Mouse (Mus musculus) heart, embryonic 13.5 days (tissue): ENCODE measurements at regions not wholly inside any gene's neighbourhood (a gene's known extent, or its start where the extent isn't known, plus 50 kb on each side); places are given as distances from the start of the nearest gene placed in this dataset.

Experiments
- ATAC-seq: fragments of 200-750 bp; cut with Nextera tagmentation; 2 replicates; pipeline ENCODE4 v1.8.0; 2017; ENCODE audit warnings: moderate TSS enrichment; ENCODE audit not compliant: insufficient number of reproducible peaks, low FRiP score, low TSS enrichment; ENCODE audit errors: extremely low read depth
- H3K27ac ChIP-seq: fragments of 300-500 bp; sonication (generic); replicated peaks from 2 replicates; pipeline ENCODE4 v1.5.1; 2015; ENCODE audit warnings: moderate library complexity, mild to moderate bottlenecking, inconsistent platforms
- H3K27me3 ChIP-seq: fragments of 300-500 bp; sonication (generic); replicated peaks from 2 replicates; pipeline ENCODE4 v1.6.1; 2015; ENCODE audit warnings: mild to moderate bottlenecking, inconsistent platforms
- H3K36me3 ChIP-seq: fragments of 300-500 bp; sonication (generic); 2 replicates; pipeline ENCODE4 v1.6.1; 2015; ENCODE audit warnings: mild to moderate bottlenecking, inconsistent platforms
- H3K4me1 ChIP-seq: fragments of 300-500 bp; sonication (generic); 2 replicates; pipeline ENCODE4 v1.6.1; 2015; ENCODE audit warnings: inconsistent platforms
- H3K4me2 ChIP-seq: fragments of 300-500 bp; sonication (generic); 2 replicates; pipeline ENCODE4 v1.6.1; 2015; ENCODE audit warnings: inconsistent platforms, mild to moderate bottlenecking, moderate library complexity
- H3K4me3 ChIP-seq: fragments of 300-500 bp; sonication (generic); 2 replicates; pipeline ENCODE4 v1.5.1; 2015; ENCODE audit warnings: moderate library complexity, mild to moderate bottlenecking, inconsistent platforms
- H3K9ac ChIP-seq: fragments of 300-500 bp; sonication (generic); 2 replicates; pipeline ENCODE4 v1.6.1; 2015; ENCODE audit warnings: inconsistent platforms, mild to moderate bottlenecking, moderate library complexity
- H3K9me3 ChIP-seq: fragments of 300-500 bp; sonication (generic); 2 replicates; pipeline ENCODE4 v1.6.1; 2016; ENCODE audit warnings: inconsistent platforms
- WGBS: fragments of 180-500 bp; shearing (Covaris S2); methylation state at CpG from one replicate; pipeline ENCODE4 v1.1.7; 2015; ENCODE audit warnings: mixed read lengths; 5-methylcytosine and 5-hydroxymethylcytosine counted together

- no peak overlapping the region for H3K9ac ChIP-seq
- H3K9me3 ChIP-seq: no peaks in the 10 kb centered on the region
- H3K27ac ChIP-seq: no peak overlapping the region
- H3K27me3 ChIP-seq: no peaks in the 10 kb centered on the region
- no peak overlapping the region for H3K4me3 ChIP-seq
- H3K4me2 ChIP-seq: no peak overlapping the region
- ATAC-seq: no peak
- peaks cover 2% of the 10 kb centered on the region for H3K4me1 ChIP-seq
- no peaks in the 10 kb centered on the region for H3K36me3 ChIP-seq
- WGBS: 62% methylated on average over 2 of the region's 2 CpGs
Measured at GRCm38 (mm10) chr12:71554212-71554611, 244.5 kb downstream of the Dact1 start.

DNA sequence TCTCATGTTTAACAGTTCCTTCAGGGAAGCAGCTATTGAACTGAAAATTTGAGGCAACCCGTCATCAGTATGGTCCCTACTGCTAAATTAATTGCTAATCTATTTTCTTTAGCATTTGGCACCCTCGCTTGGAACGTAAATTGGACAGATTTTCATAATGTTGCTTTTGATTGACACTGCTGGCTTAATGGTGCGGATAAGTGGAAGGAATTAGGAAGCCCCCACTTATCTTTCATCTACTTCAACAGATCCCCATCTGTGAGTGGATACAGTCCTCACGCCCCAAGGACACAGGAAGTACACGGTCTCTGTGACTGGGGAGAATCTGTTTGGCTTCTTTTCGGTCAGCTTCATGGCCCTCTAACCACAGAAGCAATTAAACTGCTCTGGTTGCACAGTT, 251.6 kb downstream of the Dact1 start:
- peaks cover 6% of the 10 kb centered on the region; the same call in 1 of the 2 replicates for H3K4me1 ChIP-seq
- no peaks in the 10 kb centered on the region for H3K36me3 ChIP-seq
- H3K4me3 ChIP-seq: no peak overlapping the region
- ATAC-seq: no peak
- WGBS: 75% methylated on average over 7 of the region's 7 CpGs
- H3K9me3 ChIP-seq: no peaks in the 10 kb centered on the region
- H3K9ac ChIP-seq: no peak overlapping the region
- H3K27me3 ChIP-seq: no peaks in the 10 kb centered on the region
- no peak overlapping the region for H3K27ac ChIP-seq
- no peak overlapping the region for H3K4me2 ChIP-seq

DNA sequence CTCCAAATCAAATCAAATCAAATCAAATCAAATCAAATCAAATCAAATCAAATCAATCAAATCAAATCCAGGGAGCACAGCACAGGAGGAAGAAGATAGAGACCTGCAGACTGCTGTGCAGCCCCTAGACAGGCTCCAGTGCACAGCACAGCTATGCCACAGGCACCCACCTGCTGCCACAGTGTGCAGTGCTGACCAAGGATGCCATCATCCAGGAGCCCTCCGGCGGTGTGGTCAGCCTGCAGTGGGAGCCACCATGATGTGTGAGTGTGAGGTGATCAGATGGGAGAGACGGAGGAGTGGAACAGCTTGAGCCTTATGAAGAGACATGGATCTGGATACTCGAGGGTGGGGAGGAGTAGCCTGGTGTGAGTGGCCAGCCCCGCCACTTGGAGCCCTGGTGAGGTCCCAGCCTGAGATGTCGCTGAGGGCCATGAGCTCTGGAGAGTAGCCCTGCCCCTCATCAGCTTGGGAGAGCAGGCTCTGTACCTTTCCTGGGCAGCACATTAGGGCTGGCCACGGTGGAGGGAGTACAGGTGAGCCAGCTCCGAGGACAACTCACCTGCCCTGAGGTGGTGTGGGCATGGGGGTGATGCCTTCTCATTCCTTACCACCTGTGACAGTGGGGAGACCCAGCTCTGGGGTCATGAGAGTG, 252.4 kb downstream of the Dact1 start:
- Histone ChIP-seq H3K4me3 (no peak overlapping the region), H3K36me3 (no peaks in the 10 kb centered on the region), H3K9me3 (no peaks in the 10 kb centered on the region), H3K4me2 (no peak overlapping the region), H3K4me1 (peaks cover 6% of the 10 kb centered on the region; the same call in 1 of the 2 replicates), H3K9ac (no peak overlapping the region), H3K27me3 (no peaks in the 10 kb centered on the region), H3K27ac (no peak overlapping the region)
- ATAC-seq: no peak
- 73% methylated on average over 8 of the region's 8 CpGs for WGBS

- no peak overlapping the region for H3K4me3 ChIP-seq
- no peaks in the 10 kb centered on the region for H3K36me3 ChIP-seq
- WGBS: 83% methylated on average over 4 of the region's 4 CpGs
- no peaks in the 10 kb centered on the region for H3K9me3 ChIP-seq
- no peak overlapping the region for H3K4me2 ChIP-seq
- peaks cover 6% of the 10 kb centered on the region; the same call in 1 of the 2 replicates for H3K4me1 ChIP-seq
- no peak for ATAC-seq
- H3K27ac ChIP-seq: no peak overlapping the region
- H3K27me3 ChIP-seq: no peaks in the 10 kb centered on the region
- H3K9ac ChIP-seq: no peak overlapping the region
Measured at GRCm38 (mm10) chr12:71563219-71563618, 253.5 kb downstream of the Dact1 start.

- no peak overlapping the region for H3K4me3 ChIP-seq
- H3K27ac ChIP-seq: no peak overlapping the region
- H3K4me2 ChIP-seq: no peak overlapping the region
- peaks cover 9% of the 10 kb centered on the region; the same call in 1 of the 2 replicates for H3K4me1 ChIP-seq
- WGBS: 88% methylated on average over 3 of the region's 3 CpGs
- H3K27me3 ChIP-seq: no peaks in the 10 kb centered on the region
- ATAC-seq: no peak
- H3K9ac ChIP-seq: no peak overlapping the region
- H3K9me3 ChIP-seq: no peaks in the 10 kb centered on the region
- no peaks in the 10 kb centered on the region for H3K36me3 ChIP-seq
Measured at GRCm38 (mm10) chr12:71566371-71566770, 256.7 kb downstream of the Dact1 start.

DNA sequence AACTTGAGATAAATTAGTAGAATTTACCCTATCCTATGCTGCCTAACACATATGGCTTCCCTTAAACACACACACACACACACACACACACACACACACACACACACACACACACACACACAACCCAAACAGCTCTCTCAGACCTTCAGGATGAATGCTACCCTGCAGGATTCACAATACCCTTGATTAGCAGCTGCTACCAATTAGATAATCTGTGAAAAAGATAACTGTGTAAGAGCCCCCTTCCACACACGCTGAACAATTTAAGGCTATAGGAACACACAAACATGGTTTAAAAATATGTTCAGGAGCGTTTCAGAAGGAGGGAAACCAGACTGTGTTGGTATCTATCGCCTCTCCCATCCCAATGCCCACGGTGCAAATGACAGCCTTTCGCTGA, 258.6 kb downstream of the Dact1 start:
- Histone ChIP-seq H3K27me3 (no peaks in the 10 kb centered on the region), H3K4me2 (no peak overlapping the region), H3K4me1 (peaks cover 19% of the 10 kb centered on the region), H3K27ac (no peak overlapping the region), H3K36me3 (no peaks in the 10 kb centered on the region), H3K9me3 (no peaks in the 10 kb centered on the region), H3K4me3 (no peak overlapping the region), H3K9ac (no peak overlapping the region)
- no peak for ATAC-seq
- WGBS: 59% methylated on average over 5 of the region's 5 CpGs

DNA sequence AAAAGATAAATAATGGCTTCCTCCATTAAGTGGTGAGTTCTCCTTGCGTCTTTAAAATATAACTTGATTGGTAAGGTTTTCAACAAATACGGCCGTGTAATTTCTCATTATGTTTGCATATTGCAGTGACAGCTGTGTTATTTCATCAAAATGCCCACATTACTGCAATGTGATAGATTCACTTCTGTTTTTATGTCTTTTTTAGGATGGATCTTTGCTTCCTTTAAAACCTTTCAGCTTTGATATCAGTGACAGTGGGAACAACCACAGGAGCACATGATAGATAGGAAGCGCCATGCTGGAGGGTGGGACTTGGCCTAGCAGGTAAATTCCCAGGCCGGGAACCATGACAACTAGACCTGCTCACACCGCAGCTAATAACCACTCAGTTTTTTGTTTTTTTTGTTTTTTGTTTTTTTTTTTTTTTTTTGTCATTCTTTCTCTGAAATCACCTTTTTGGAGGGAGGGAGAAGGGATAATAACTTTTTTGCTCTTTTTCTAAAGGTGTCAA, 259.3 kb downstream of the Dact1 start:
- Histone ChIP-seq H3K36me3 (no peaks in the 10 kb centered on the region), H3K4me2 (no peak overlapping the region), H3K4me1 (peaks cover 19% of the 10 kb centered on the region), H3K4me3 (no peak overlapping the region), H3K9ac (no peak overlapping the region), H3K27me3 (no peaks in the 10 kb centered on the region), H3K9me3 (no peaks in the 10 kb centered on the region), H3K27ac (no peak overlapping the region)
- no peak for ATAC-seq
- WGBS: 76% methylated on average over 6 of the region's 6 CpGs

- Histone ChIP-seq H3K4me2 (no peak overlapping the region), H3K9ac (no peak overlapping the region), H3K4me1 (peaks cover 21% of the 10 kb centered on the region), H3K27ac (no peak overlapping the region), H3K9me3 (no peaks in the 10 kb centered on the region), H3K36me3 (no peaks in the 10 kb centered on the region), H3K27me3 (no peaks in the 10 kb centered on the region), H3K4me3 (no peak overlapping the region)
- ATAC-seq: no peak
- 58% methylated on average over 12 of the region's 12 CpGs for WGBS
Measured at GRCm38 (mm10) chr12:71569662-71570061, 260.0 kb downstream of the Dact1 start.

DNA sequence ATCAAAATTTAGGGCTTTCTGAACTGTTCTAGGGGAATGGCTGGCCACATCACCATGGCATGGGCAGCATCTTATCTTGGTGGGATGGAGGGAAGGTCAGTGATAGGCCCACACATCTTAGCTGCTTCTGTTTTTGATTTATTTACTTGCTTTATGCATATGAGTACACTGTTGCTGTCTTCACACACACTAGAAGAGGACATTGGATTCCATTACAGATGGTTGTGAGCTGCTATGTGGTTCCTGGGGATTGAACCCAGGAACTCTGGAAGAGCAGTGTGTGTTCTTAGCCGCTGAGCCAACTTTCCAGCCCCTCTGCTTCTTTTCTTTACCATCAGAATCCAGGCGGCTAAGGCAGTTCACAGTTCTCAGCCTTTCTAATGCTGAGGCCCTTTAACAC, 260.4 kb downstream of the Dact1 start:
- Histone ChIP-seq H3K4me2 (no peak overlapping the region), H3K4me1 (peaks cover 24% of the 10 kb centered on the region), H3K9ac (no peak overlapping the region), H3K27ac (no peak overlapping the region), H3K36me3 (no peaks in the 10 kb centered on the region), H3K9me3 (no peaks in the 10 kb centered on the region), H3K4me3 (no peak overlapping the region), H3K27me3 (no peaks in the 10 kb centered on the region)
- ATAC-seq: no peak
- 76% methylated on average over 2 of the region's 2 CpGs for WGBS

DNA sequence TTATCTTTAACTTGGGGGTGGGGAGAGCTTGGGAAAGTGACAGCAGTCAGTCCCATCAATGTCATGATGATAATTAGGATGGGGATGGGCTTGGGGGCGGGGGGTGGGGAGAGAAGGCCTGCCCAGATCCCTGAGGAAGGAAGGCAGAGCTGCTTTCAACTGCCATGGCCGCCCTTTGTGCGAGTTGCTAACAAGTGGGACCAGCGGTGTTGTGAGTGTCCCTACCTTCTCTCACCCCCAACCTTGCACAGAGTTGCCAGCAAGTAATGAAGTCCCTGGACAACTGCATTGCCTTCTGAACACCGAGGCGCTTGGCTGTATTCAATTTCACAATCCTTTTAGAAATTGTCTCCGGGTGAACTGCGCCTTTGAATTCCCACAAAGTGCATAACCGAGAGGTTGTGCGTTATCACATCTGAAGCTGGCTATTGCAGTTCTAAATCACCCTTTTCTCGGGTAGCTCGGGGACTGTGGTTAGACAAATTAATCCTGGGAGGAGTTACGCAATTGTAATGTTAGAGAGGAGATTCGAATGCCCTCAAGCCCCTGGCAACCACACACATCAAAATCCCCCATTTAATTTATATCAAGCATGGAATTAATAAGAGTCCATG, 257.9 kb upstream of the Daam1 start:
- 50% methylated on average over 14 of the region's 14 CpGs for WGBS
- H3K4me3 ChIP-seq: no peak overlapping the region
- no peak overlapping the region for H3K9ac ChIP-seq
- no peak for ATAC-seq
- H3K9me3 ChIP-seq: no peaks in the 10 kb centered on the region
- H3K4me1 ChIP-seq: peaks cover 35% of the 10 kb centered on the region
- H3K27me3 ChIP-seq: no peaks in the 10 kb centered on the region
- H3K36me3 ChIP-seq: no peaks in the 10 kb centered on the region
- H3K4me2 ChIP-seq: no peak overlapping the region
- H3K27ac ChIP-seq: no peak overlapping the region

DNA sequence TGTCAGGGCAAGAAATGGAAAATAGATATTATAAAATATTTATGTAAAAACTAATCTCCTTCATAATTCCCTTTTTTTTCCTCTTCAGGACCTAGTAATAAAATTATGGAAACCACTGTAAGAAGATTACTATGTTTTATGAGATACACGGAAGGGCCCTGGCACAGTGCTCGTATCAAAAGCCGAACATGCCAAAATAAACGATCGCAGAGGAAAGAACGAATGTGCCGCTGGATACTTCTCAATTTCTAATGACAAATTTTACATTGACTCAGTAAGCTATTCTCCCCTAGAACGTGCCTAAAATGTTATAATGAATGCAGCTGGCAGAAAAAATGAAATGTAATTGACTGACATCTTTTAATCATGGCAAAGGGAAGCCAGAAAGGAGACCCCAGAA, 257.4 kb upstream of the Daam1 start:
- ATAC-seq: no peak
- H3K4me3 ChIP-seq: no peak overlapping the region
- H3K9me3 ChIP-seq: no peaks in the 10 kb centered on the region
- no peak overlapping the region for H3K27ac ChIP-seq
- WGBS: 70% methylated on average over 8 of the region's 8 CpGs
- H3K36me3 ChIP-seq: no peaks in the 10 kb centered on the region
- H3K4me1 ChIP-seq: peaks cover 35% of the 10 kb centered on the region
- H3K27me3 ChIP-seq: no peaks in the 10 kb centered on the region
- no peak overlapping the region for H3K9ac ChIP-seq
- no peak overlapping the region for H3K4me2 ChIP-seq

GRCm38 (mm10) chr12:71574685-71575084, 256.2 kb upstream of the Daam1 start:
- 44% methylated on average over 10 of the region's 10 CpGs for WGBS

More at GRCm38 (mm10) chr12:71574685-71575084, 256.2 kb upstream of the Daam1 start:
- Histone ChIP-seq H3K27me3 (no peaks in the 10 kb centered on the region), H3K4me3 (no peak overlapping the region), H3K9ac (no peak overlapping the region), H3K4me1 (peaks cover 37% of the 10 kb centered on the region), H3K36me3 (no peaks in the 10 kb centered on the region), H3K9me3 (no peaks in the 10 kb centered on the region), H3K27ac (no peak overlapping the region), H3K4me2 (no peak overlapping the region)
- ATAC-seq: no peak
